Mouse (Mus musculus) limb, embryonic 11.5 days (tissue): ENCODE data around the gene Tmcc3. TPM values are rescaled to one million over a fixed set of nuclear protein-coding genes. Genes with fewer than 3 reads are reported as not detected.
A peak's percentile ranks its signal among the peaks of the same experiment; 100 is the strongest.

Source experiments
- ATAC-seq: fragments of 200-750 bp; cut with Nextera tagmentation; 2 replicates; pipeline ENCODE4 v1.8.0; 2017; ENCODE audit warnings: low read depth; ENCODE audit not compliant: insufficient number of reproducible peaks, low FRiP score, low TSS enrichment
- DNase-seq: peaks from one replicate; pipeline ENCODE4 v3.0.0-alpha.2; 2015; ENCODE audit warnings: low spot score
- H3K27ac ChIP-seq: fragments of 300-500 bp; sonication (generic); replicated peaks from 2 replicates; pipeline ENCODE4 v1.5.1; 2014; ENCODE audit warnings: low read depth, mild to moderate bottlenecking, low read length
- H3K27me3 ChIP-seq: fragments of 300-500 bp; sonication (generic); 2 replicates; pipeline ENCODE4 v1.6.1; 2014; ENCODE audit warnings: mild to moderate bottlenecking, low read length, mixed read lengths; ENCODE audit not compliant: control insufficient read depth, insufficient read depth
- H3K36me3 ChIP-seq: fragments of 300-500 bp; sonication (generic); 2 replicates; pipeline ENCODE4 v1.6.1; 2014; ENCODE audit warnings: mild to moderate bottlenecking, low read length, moderate library complexity, mixed read lengths; ENCODE audit not compliant: control insufficient read depth, insufficient read depth
- H3K4me1 ChIP-seq: fragments of 300-500 bp; sonication (generic); 2 replicates; pipeline ENCODE4 v1.6.1; 2014; ENCODE audit warnings: low read length, mixed read lengths; ENCODE audit not compliant: control insufficient read depth, insufficient read depth
- H3K4me2 ChIP-seq: fragments of 300-500 bp; sonication (generic); 2 replicates; pipeline ENCODE4 v1.6.1; 2014; ENCODE audit warnings: low read depth, mild to moderate bottlenecking, moderate library complexity; ENCODE audit not compliant: severe bottlenecking
- H3K4me3 ChIP-seq: fragments of 300-500 bp; sonication (generic); 2 replicates; pipeline ENCODE4 v1.5.1; 2014; ENCODE audit warnings: low read depth, low read length
- H3K9ac ChIP-seq: fragments of 300-500 bp; sonication (generic); 2 replicates; pipeline ENCODE4 v1.6.1; 2014; ENCODE audit warnings: mild to moderate bottlenecking, low read length
- H3K9me3 ChIP-seq: fragments of 300-500 bp; sonication (generic); 2 replicates; pipeline ENCODE4 v1.6.1; 2016; ENCODE audit warnings: low read length; ENCODE audit not compliant: control insufficient read depth
- WGBS: fragments of 180-500 bp; shearing (Covaris S2); extraction: QIAGEN DNeasy Blood & Tissue Kit; methylation state at CpG from one replicate; pipeline ENCODE4 v1.1.7; 2014; 5-methylcytosine and 5-hydroxymethylcytosine counted together
- polyA plus RNA-seq: library from polyadenylated mRNA; unstranded; fragments of >200 nt; fragmentation: Nextera tagmentation; extraction: Ambion mirVana; gene quantifications from 2 replicates; pipeline ENCODE4 v1.2.1, GENCODE M21; 2014

Tmcc3 gene
- polyA plus RNA-seq, 1 experiment from 2014 or later = 5.3 TPM

GRCm38 (mm10) chr10:94609309-94609777 lies 297.6 kb downstream of the Tmcc3 start:
- H3K4me2 ChIP-seq = no peak overlapping the region
- no peaks in the 10 kb centered on the region for H3K36me3 ChIP-seq
- no peaks in the 10 kb centered on the region for H3K9me3 ChIP-seq
- ATAC-seq (peak; percentile 44; the same call in 1 of the 2 replicates), DNase-seq (peak; percentile 81)
- WGBS = 56% methylated on average over 5 of the region's 5 CpGs
- H3K4me3 ChIP-seq = no peak overlapping the region
- no peaks in the 10 kb centered on the region for H3K4me1 ChIP-seq
- H3K27me3 ChIP-seq = no peaks in the 10 kb centered on the region
- H3K9ac ChIP-seq = no peak overlapping the region
- H3K27ac ChIP-seq = no peak overlapping the region

- WGBS = 81% methylated on average over 13 of the region's 13 CpGs
- Histone ChIP-seq H3K9ac (no peak overlapping the region), H3K9me3 (no peaks in the 10 kb centered on the region), H3K36me3 (no peaks in the 10 kb centered on the region), H3K4me2 (no peak overlapping the region), H3K4me3 (no peak overlapping the region), H3K4me1 (no peaks in the 10 kb centered on the region), H3K27me3 (no peaks in the 10 kb centered on the region), H3K27ac (no peak overlapping the region)
- no peak for ATAC-seq
- DNase-seq = no peak
Measured at GRCm38 (mm10) chr10:94611228-94611968, 299.6 kb downstream of the Tmcc3 start.

- ATAC-seq = no peak
- 84% methylated on average over 4 of the region's 4 CpGs for WGBS
Measured at GRCm38 (mm10) chr10:94611969-94612440, 300.3 kb downstream of the Tmcc3 start.

GRCm38 (mm10) chr10:94619586-94619985 lies 307.8 kb downstream of the Tmcc3 start:
- no peak overlapping the region for H3K4me3 ChIP-seq
- DNase-seq = no peak
- H3K9ac ChIP-seq = no peak overlapping the region
- no peak for ATAC-seq
- no peaks in the 10 kb centered on the region for H3K36me3 ChIP-seq
- WGBS = 93% methylated on average over 5 of the region's 5 CpGs
- H3K9me3 ChIP-seq = no peaks in the 10 kb centered on the region
- 0 out of 2 replicates have a peak, but pooled peaks cover 3% of the 10 kb centered on the region for H3K4me1 ChIP-seq
- no peaks in the 10 kb centered on the region for H3K27me3 ChIP-seq
- H3K27ac ChIP-seq = no peak overlapping the region
- H3K4me2 ChIP-seq = no peak overlapping the region

More at GRCm38 (mm10) chr10:94611969-94612440, 300.3 kb downstream of the Tmcc3 start:
- Histone ChIP-seq H3K9me3 (no peaks in the 10 kb centered on the region), H3K4me3 (no peak overlapping the region), H3K27ac (no peak overlapping the region), H3K27me3 (no peaks in the 10 kb centered on the region), H3K4me1 (no peaks in the 10 kb centered on the region), H3K4me2 (no peak overlapping the region), H3K9ac (no peak overlapping the region), H3K36me3 (no peaks in the 10 kb centered on the region)
- DNase-seq = no peak

GRCm38 (mm10) chr10:94620561-94620960 lies 308.8 kb downstream of the Tmcc3 start:
- DNase-seq (no peak), ATAC-seq (no peak)
- Histone ChIP-seq H3K4me3 (no peak overlapping the region), H3K27me3 (no peaks in the 10 kb centered on the region), H3K4me2 (no peak overlapping the region), H3K27ac (no peak overlapping the region), H3K9ac (no peak overlapping the region), H3K9me3 (no peaks in the 10 kb centered on the region), H3K4me1 (0 out of 2 replicates have a peak, but pooled peaks cover 3% of the 10 kb centered on the region), H3K36me3 (no peaks in the 10 kb centered on the region)
- 66% methylated on average over 6 of the region's 6 CpGs for WGBS

GRCm38 (mm10) chr10:94621420-94622225 lies 309.9 kb downstream of the Tmcc3 start:
- H3K4me1 ChIP-seq = 0 out of 2 replicates have a peak, but pooled peaks cover 3% of the 10 kb centered on the region
- H3K27me3 ChIP-seq = no peaks in the 10 kb centered on the region
- WGBS = 14% methylated on average over 13 of the region's 13 CpGs
- ATAC-seq (no peak), DNase-seq (no peak)
- H3K36me3 ChIP-seq = no peaks in the 10 kb centered on the region
- H3K4me3 ChIP-seq = no peak overlapping the region
- H3K4me2 ChIP-seq = no peak overlapping the region
- H3K9me3 ChIP-seq = no peaks in the 10 kb centered on the region
- H3K9ac ChIP-seq = no peak overlapping the region
- no peak overlapping the region for H3K27ac ChIP-seq

- no peaks in the 10 kb centered on the region for H3K27me3 ChIP-seq
- 46% methylated on average over 5 of the region's 5 CpGs for WGBS
- H3K9me3 ChIP-seq = no peaks in the 10 kb centered on the region
- no peak for ATAC-seq
- H3K36me3 ChIP-seq = no peaks in the 10 kb centered on the region
- no peak overlapping the region for H3K9ac ChIP-seq
- no peak overlapping the region for H3K27ac ChIP-seq
- H3K4me1 ChIP-seq = 0 out of 2 replicates have a peak, but pooled peaks cover 3% of the 10 kb centered on the region
- H3K4me3 ChIP-seq = no peak overlapping the region
- H3K4me2 ChIP-seq = no peak overlapping the region
- no peak for DNase-seq
Measured at GRCm38 (mm10) chr10:94622281-94622680, 310.5 kb downstream of the Tmcc3 start.

- Histone ChIP-seq H3K36me3 (no peaks in the 10 kb centered on the region), H3K4me2 (no peak overlapping the region), H3K9ac (no peak overlapping the region), H3K4me1 (0 out of 2 replicates have a peak, but pooled peaks cover 3% of the 10 kb centered on the region), H3K27me3 (no peaks in the 10 kb centered on the region), H3K27ac (no peak overlapping the region), H3K9me3 (no peaks in the 10 kb centered on the region), H3K4me3 (no peak overlapping the region)
- DNase-seq (peak; percentile 48), ATAC-seq (no peak)
- WGBS = 22% methylated on average over 9 of the region's 9 CpGs
Measured at GRCm38 (mm10) chr10:94622828-94623227, 311.1 kb downstream of the Tmcc3 start.
